Mouse (Mus musculus): ENCODE results near the gene Oca2.

The Oca2 gene

GRCm38 (mm10) chr7:56381750-56382421 lies 142.3 kb downstream of the Oca2 start:
- no peak for DNase-seq (ENCODE audit: extremely low spot score, low read depth, low spot score)

GRCm38 (mm10) chr7:56382706-56383105 lies 143.1 kb downstream of the Oca2 start:
- no peak for DNase-seq (ENCODE audit: extremely low spot score, low read depth, low spot score)

GRCm38 (mm10) chr7:56388295-56388694 lies 148.7 kb downstream of the Oca2 start:
- DNase-seq (ENCODE audit: extremely low spot score, low read depth, low spot score) = no peak

GRCm38 (mm10) chr7:56418182-56418836 lies 178.7 kb downstream of the Oca2 start:
- DNase-seq (ENCODE audit: extremely low spot score, low read depth, low spot score) = no peak

GRCm38 (mm10) chr7:56419253-56419844 lies 179.8 kb downstream of the Oca2 start:
- no peak for DNase-seq (ENCODE audit: extremely low spot score, low read depth, low spot score)

GRCm38 (mm10) chr7:56421946-56422345 lies 182.4 kb downstream of the Oca2 start:
- no peak for DNase-seq (ENCODE audit: extremely low spot score, low read depth, low spot score)

- DNase-seq (ENCODE audit: extremely low spot score, low read depth, low spot score) = no peak
Measured at GRCm38 (mm10) chr7:56423548-56423947, 184.0 kb downstream of the Oca2 start.

GRCm38 (mm10) chr7:56460814-56461520 lies 221.4 kb downstream of the Oca2 start:
- DNase-seq (ENCODE audit: extremely low spot score, low read depth, low spot score) = no peak

GRCm38 (mm10) chr7:56498242-56498641 lies 258.7 kb downstream of the Oca2 start:
- DNase-seq (ENCODE audit: extremely low spot score, low read depth, low spot score) = no peak

- DNase-seq (ENCODE audit: extremely low spot score, low read depth, low spot score) = no peak
Measured at GRCm38 (mm10) chr7:56499319-56499718, 259.8 kb downstream of the Oca2 start.

GRCm38 (mm10) chr7:56499767-56500166 lies 260.2 kb downstream of the Oca2 start:
- no peak for DNase-seq (ENCODE audit: extremely low spot score, low read depth, low spot score)

GRCm38 (mm10) chr7:56500438-56500837 lies 260.9 kb downstream of the Oca2 start:
- no peak for DNase-seq (ENCODE audit: extremely low spot score, low read depth, low spot score)

- no peak for DNase-seq (ENCODE audit: extremely low spot score, low read depth, low spot score)
Measured at GRCm38 (mm10) chr7:56518581-56518980, 279.0 kb downstream of the Oca2 start.

GRCm38 (mm10) chr7:56519741-56520140 lies 280.2 kb downstream of the Oca2 start:
- DNase-seq (ENCODE audit: extremely low spot score, low read depth, low spot score) = no peak

- DNase-seq (ENCODE audit: extremely low spot score, low read depth, low spot score) = no peak
Measured at GRCm38 (mm10) chr7:56534856-56535255, 295.3 kb downstream of the Oca2 start.

GRCm38 (mm10) chr7:56549226-56549625 lies 309.7 kb downstream of the Oca2 start:
- DNase-seq (ENCODE audit: extremely low spot score, low read depth, low spot score) = no peak

GRCm38 (mm10) chr7:56551804-56552203 lies 312.2 kb downstream of the Oca2 start:
- no peak for DNase-seq (ENCODE audit: extremely low spot score, low read depth, low spot score)
